Mouse (Mus musculus): ENCODE data around the gene BC048403.

The BC048403 gene

GRCm38 (mm10) chr10:121739548-121740505, at the start of gene BC048403:
Gene BC048403 (plus strand): TSS chr10:121739937.
- peak; percentile 90 for DNase-seq (ENCODE audit: low spot score)

DNA sequence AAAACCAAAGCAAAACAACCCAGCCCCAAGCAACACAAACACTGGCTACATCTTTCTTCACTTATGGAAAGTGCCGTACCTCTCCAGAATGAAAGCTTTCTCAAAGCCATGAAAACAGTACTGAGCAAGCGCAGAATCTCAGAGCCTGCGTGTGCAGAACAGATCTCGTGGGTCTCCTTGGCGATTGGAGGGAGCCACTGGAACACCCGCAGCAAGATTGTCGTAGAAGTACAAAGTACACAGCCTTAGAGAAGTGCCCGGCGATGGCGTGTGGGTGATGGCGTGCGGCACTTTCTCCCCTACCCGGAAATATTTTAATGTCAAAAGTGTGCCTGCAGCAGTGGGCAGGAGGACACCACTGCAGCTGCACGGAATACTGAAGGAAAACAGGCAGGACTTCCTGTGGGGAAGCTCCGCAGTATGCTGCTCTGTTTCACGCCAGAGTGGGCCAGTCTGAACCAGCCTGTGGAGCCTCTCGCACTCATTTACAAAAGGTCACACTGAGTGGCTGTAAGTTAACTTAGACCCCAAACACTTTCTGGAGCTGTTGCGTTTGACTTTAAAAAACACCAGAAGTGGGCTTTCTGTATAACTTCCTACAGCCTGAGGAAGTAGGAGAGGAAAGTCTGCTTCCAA, 46.7 kb upstream of the BC048403 start:
- peak; percentile 15 for DNase-seq (ENCODE audit: low spot score)

DNA sequence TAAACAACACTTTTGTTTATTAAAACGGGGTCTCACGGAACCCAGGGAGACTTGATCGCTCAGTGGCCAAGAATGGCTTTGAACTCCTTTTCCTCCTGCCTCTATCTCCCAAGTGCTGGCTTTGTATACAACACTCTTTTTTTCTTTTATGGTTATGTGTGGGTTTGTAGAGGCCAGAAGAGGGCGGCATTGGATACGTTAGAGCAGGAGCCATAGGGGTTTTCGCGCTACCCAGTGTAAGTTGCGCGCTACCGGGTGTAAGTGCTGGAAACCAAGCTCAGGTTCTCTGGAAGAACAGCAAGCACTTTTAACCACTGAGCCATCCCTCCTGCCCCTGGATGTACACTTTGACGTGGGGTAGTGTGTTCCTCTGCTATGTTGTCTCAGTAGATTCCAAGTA, 45.2 kb upstream of the BC048403 start:
- peak; percentile 18 for DNase-seq (ENCODE audit: low spot score)

GRCm38 (mm10) chr10:121701296-121702248, 38.2 kb upstream of the BC048403 start:
- DNase-seq (ENCODE audit: low spot score): peak; percentile 60

- DNase-seq (ENCODE audit: low spot score): no peak
Observed at GRCm38 (mm10) chr10:121703619-121704018, 36.1 kb upstream of the BC048403 start.

DNA sequence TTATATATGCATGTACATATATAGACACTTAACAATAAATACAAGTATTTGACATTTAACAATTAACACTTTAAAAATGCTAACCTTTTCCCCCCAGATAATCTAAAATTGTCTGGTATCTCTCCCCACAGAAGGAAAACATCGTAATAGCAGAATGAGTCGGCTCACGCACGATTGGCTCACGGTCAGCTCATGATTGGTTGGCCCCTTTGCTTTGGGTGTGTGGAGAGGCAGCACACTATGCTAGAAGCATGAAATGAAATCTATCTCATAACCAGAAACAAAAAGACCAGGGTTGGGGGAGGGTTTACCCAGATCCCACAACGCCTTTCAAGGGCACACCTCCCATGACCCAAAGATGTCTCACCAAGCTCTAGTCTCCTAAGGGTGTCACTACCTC, 34.9 kb upstream of the BC048403 start:
- DNase-seq (ENCODE audit: low spot score): no peak

GRCm38 (mm10) chr10:121705399-121706163, 34.2 kb upstream of the BC048403 start:
- no peak for DNase-seq (ENCODE audit: low spot score)

DNA sequence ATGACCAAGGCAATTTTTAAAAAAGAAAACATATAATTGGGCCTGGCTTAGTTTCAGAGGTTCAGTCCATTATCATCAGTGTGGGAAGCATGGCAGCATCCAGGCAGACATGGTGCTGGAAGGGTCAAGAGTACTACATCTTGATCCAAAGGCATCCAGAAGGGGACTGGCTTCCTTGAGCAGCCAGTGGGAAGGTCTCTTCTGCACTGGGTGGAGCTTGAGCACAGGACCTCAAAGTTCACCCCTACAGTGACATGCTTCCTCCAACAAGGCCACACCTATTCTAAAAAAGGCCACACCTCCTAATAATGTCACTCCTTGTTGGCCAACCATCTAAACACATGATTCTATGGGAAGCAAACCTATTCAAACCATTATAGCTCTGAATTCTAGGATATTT, 22.9 kb upstream of the BC048403 start:
- DNase-seq (ENCODE audit: low spot score): no peak

DNA sequence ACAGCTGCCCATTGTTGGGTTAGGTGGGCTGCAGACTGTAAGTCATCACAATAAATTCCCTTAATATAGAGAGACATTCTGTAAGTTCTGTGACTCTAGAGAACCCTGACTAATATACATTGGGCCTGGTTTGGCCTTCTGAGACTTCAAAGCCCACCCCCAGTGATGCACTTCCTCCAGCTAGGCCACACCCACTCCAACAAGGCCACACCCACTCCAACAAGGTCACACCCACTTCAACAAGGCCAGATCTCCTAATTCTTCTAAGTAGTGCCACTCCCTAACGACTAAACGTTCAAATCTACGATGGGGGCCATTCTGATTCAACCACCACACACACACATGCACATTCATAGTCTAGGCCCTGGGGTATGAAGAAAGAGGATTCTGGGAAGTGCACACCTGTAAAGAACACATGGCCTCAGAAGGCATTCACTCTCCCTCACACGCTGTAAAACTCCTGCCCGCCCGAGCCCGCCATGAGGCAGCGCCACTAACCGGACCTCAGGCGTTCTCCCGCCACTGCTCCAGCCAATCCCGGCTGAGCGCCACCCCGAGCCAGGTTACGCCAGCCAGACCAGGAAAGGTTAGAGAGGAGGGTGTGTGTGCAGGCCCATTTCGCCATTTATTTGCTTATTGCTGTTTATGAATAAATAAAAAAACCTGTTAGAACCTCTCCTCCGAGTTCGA, 20.7 kb upstream of the BC048403 start:
- DNase-seq (ENCODE audit: low spot score): no peak

- DNase-seq (ENCODE audit: low spot score): no peak
Observed at GRCm38 (mm10) chr10:121720701-121721100, 19.0 kb upstream of the BC048403 start.

GRCm38 (mm10) chr10:121726505-121726904, 13.2 kb upstream of the BC048403 start:
- DNase-seq (ENCODE audit: low spot score): no peak

- no peak for DNase-seq (ENCODE audit: low spot score)
Observed at GRCm38 (mm10) chr10:121727151-121727550, 12.6 kb upstream of the BC048403 start.

- DNase-seq (ENCODE audit: low spot score): no peak
Observed at GRCm38 (mm10) chr10:121728226-121728625, 11.5 kb upstream of the BC048403 start.

DNA sequence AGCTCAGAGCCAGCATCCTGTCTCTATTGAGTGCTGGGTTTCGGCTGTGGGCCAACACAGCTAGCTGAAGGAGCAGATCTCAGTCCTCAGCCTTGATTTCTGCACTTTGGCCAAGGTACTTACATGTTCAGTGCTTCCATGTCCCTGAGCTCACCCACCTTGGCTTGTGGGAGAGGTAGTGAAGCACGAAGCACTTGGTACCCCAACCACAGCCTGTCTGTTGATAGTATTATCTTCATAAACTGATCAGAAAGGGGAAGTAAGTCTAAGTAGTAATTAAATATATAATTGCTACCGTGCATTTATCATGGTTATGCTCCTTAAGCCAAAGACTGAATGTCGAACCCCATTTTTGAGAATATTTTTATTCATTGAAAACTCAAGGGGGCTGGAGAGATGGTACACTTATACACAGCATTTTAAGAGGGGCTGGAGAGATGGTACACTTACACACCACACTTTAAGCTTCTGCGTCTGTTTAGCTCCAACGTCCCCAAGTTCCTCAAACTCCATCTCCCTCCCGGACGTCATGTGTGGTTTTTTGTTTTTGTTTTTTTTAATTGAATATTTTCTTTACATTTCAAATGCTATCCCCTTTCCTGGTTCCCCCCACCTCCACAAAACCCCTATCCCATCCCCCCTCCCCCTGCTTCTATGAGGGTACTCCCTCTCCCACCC, 8.6 kb upstream of the BC048403 start:
- DNase-seq (ENCODE audit: low spot score): no peak

DNA sequence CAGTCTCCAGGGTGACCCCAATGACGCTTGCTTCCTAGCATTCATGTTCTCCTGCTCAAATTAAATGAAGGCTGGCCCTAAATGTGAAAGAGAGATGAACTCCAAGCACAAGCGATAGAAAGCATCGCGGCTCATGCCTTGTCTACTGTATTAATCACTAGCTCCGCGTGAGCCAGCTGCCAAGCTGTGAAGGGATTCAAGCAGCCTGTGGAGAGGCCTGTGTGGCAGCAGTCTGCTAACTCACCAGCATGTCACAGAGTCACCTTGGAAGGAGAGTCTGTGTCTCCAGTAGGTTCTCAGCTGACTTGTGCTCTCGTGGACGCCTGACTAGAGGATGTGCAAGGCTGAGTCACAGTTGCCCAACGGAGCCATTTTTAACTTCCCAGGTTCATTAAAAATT, 7.2 kb upstream of the BC048403 start:
- no peak for DNase-seq (ENCODE audit: low spot score)

DNA sequence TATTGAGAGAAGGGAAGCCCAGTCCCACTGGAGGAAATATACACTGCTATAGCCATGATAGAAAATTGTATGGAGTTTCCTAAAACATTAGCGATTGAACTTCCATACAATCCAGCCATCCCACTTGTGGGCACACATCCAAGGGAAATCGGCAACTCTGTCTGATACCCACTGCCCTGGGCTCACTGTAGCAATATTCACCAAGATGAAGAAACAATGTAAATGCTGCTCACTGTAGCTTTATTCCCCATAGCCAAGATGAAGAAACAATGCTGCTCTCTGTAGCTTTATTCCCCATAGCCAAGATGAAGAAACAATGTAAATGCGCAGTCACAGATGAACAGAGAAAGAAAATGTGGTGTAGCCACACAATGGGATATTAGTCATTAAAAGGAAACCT, 2.5 kb upstream of the BC048403 start:
- no peak for DNase-seq (ENCODE audit: low spot score)

DNA sequence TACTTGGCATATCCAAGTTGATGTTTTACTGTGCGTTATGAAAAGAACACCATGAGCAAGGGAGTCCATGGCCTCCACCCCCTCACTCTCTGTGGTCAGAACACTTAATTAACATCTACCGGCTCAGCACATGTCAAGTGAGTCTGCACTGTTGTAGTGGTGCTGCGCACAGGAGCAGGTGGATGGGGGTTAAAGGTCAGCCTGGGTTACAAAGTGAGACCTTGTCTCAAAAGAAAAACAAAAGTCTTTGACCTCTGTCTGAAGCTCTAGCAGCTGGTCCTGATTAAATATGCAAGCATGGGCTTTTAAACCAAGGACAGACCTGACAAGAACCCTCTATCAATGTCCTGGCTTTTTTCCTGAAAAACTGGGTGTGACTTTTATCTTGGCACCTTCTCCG, 2.6 kb downstream of the BC048403 start:
- peak; percentile 68 for DNase-seq (ENCODE audit: low spot score)

DNA sequence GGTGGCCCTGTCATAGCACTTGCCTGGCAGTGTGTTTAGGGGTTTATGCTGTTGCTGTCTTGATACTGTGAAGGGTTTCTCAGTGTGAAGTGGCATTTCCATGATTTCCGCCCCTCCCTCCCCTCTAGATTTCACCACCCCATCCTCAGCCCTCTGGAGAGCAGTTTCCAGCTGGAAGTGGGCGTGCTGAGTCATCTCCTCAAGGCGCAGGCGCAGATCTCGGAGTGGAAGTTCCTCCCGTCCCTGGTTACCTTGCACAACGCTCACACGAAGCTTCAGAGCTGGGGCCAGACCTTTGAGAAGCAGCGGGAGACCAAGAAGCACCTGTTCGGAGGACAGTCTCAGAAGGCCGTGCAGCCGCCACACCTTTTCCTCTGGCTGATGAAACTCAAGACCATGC, 10.4 kb downstream of the BC048403 start:
- DNase-seq (ENCODE audit: low spot score): no peak

DNA sequence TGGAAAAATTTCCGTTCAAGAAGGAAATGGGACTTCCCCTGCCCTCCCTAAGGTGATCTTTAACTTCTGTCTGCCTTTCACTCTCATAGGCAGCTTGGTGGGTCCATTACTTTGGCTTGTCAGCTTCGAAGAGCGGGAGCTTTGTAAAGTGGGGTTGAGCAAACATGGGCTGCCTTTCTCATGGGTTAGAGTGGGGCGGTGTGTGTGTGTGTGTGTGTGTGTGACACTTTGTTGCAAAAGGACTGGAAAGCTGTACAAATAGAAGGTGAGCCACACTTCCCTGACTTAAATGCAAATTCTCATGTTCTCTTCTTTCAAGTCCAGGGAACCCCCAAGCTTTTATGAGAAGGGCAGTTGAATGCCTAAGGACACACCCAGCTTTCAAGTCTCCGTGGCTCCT, 14.5 kb downstream of the BC048403 start:
- no peak for DNase-seq (ENCODE audit: low spot score)

- no peak for DNase-seq (ENCODE audit: low spot score)
Observed at GRCm38 (mm10) chr10:121755822-121756221, 16.1 kb downstream of the BC048403 start.
